Mouse (Mus musculus): Measurements from ENCODE around the gene Dpp7. TPM values are rescaled to one million over a fixed set of nuclear protein-coding genes. Genes with fewer than 3 reads are reported as not detected.

Dpp7 gene
- total and polyA plus RNA-seq, 3 experiments: 16.2 to 21.0 (median 20.9) TPM

DNA sequence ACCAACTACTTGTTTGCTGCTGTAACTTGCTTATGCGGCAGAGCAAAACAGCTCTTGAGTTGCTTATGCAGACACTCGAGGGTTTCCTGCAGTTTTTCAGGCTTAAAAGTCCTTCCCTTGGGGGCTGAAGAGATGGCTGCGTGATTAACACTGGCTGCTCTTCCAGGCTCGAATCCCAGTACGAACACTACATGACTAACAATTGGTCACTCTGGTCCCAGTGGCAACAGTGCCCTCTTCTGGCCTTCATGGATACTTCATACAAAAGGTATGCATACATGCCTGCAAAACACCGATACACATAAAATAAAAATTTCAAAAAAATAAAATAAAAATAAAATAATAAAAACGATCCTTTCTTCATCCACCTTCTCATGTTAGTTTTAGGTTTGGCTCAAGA, 27.7 kb downstream of the Dpp7 start:
- Histone ChIP-seq H3K27me3 (replicated peaks) (peaks cover 16% of the 10 kb centered on the region), H3K27ac (ENCODE audit: insufficient read depth, low read depth) (no peak overlapping the region), H3K9ac (ENCODE audit: insufficient read depth, low read depth) (no peak overlapping the region), H3K9me3 (replicated peaks; ENCODE audit: low read length) (no peaks in the 10 kb centered on the region), H3K4me2 (ENCODE audit: insufficient read depth, low read depth, poor library complexity, severe bottlenecking) (no peak overlapping the region), H3K4me1 (ENCODE audit: control insufficient read depth in 1 of 2, insufficient read depth in 2 of 2) (peaks cover under 1 to 8% of the 10 kb centered on the region in 2 experiments), H3K36me3 (replicated peaks in 1 of 2; ENCODE audit: control insufficient read depth in 1 of 2, insufficient read depth in 1 of 2, low read length in 1 of 2) (peaks cover 0 to under 1% of the 10 kb centered on the region in 2 experiments), H3K79me2 (replicated peaks; ENCODE audit: control insufficient read depth, extremely low read depth, insufficient read depth, poor library complexity, severe bottlenecking) (peaks cover 11% of the 10 kb centered on the region), H3K4me3 (replicated peaks in 1 of 3; ENCODE audit: low read depth in 2 of 3, low read length in 2 of 3, poor library complexity in 1 of 3) (no peak overlapping the region)
- DNase-seq (ENCODE audit: extremely low read depth): peak; percentile 55
- TF ChIP-seq MAX (IDR thresholded peaks at IDR 0.05; ENCODE audit: low read length) (no peak), ZNF384 (IDR thresholded peaks at IDR 0.05; ENCODE audit: low read depth, low read length) (no peak), RAD21 (IDR thresholded peaks at IDR 0.05; ENCODE audit: low read depth, low read length) (peak; percentile 68), USF2 (conservative IDR thresholded peaks at IDR 0.05; ENCODE audit: low read depth, low read length) (no peak), SMC3 (IDR thresholded peaks at IDR 0.05; ENCODE audit: low read depth, low read length) (peak; percentile 58), NELFE (IDR thresholded peaks at IDR 0.05; ENCODE audit: low read depth, low read length) (no peak), CTCF (conservative IDR thresholded peaks at IDR 0.05 in 1 of 2, IDR thresholded peaks at IDR 0.05 in 1 of 2; ENCODE audit: low read depth in 2 of 2, low read length in 2 of 2) (peak; percentile 39 to 81; a peak in 2 of 4 replicates)
- in situ Hi-C loops (cut with MboI; ENCODE audit: low pct_ligation_motif_present, low pct_unique_long_range_greater_than_20kb, low sequenced_read_pairs): no loop called here
- dilution Hi-C loops (cut with MboI; ENCODE audit: extremely low pct_ligation_motif_present, extremely low pct_unique_long_range_greater_than_20kb, low sequenced_read_pairs): no loop called here

- no peaks in the 10 kb centered on the region for H3K36me3 ChIP-seq (replicated peaks in 1 of 2; ENCODE audit: control insufficient read depth in 1 of 2, insufficient read depth in 1 of 2, low read length in 1 of 2)
- H3K9ac ChIP-seq (ENCODE audit: insufficient read depth, low read depth): no peak overlapping the region
- dilution Hi-C loops (cut with MboI; ENCODE audit: extremely low pct_ligation_motif_present, extremely low pct_unique_long_range_greater_than_20kb, low sequenced_read_pairs) (no loop called here), in situ Hi-C loops (cut with MboI; ENCODE audit: low pct_ligation_motif_present, low pct_unique_long_range_greater_than_20kb, low sequenced_read_pairs) (no loop called here)
- peaks cover 3% of the 10 kb centered on the region for H3K9me3 ChIP-seq (replicated peaks; ENCODE audit: low read length)
- TF ChIP-seq PAX5 (IDR thresholded peaks at IDR 0.05; ENCODE audit: low read length): no peak
- TF ChIP-seq UBTF (IDR thresholded peaks at IDR 0.05; ENCODE audit: low read depth, low read length): no peak
- no peak for TF ChIP-seq ZMIZ1 (IDR thresholded peaks at IDR 0.05; ENCODE audit: low read depth, low read length)
- no peak for TF ChIP-seq SMC3 (IDR thresholded peaks at IDR 0.05; ENCODE audit: low read depth, low read length)
- no peak for TF ChIP-seq HCFC1 (IDR thresholded peaks at IDR 0.05; ENCODE audit: low read depth, low read length)
- TF ChIP-seq MEF2A (IDR thresholded peaks at IDR 0.05; ENCODE audit: borderline replicate concordance, low read depth, low read length): no peak
- no peak for TF ChIP-seq ETS1 (conservative IDR thresholded peaks at IDR 0.05; ENCODE audit: low read depth, low read length)
- no peak for TF ChIP-seq MXI1 (IDR thresholded peaks at IDR 0.05; ENCODE audit: low read depth, low read length)
- TF ChIP-seq MAX (IDR thresholded peaks at IDR 0.05; ENCODE audit: low read length): no peak
- TF ChIP-seq CHD2 (IDR thresholded peaks at IDR 0.05; ENCODE audit: low read length): no peak
- no peak for TF ChIP-seq JUND (conservative IDR thresholded peaks at IDR 0.05; ENCODE audit: low read depth, low read length)
- TF ChIP-seq CHD1 (IDR thresholded peaks at IDR 0.05; ENCODE audit: low read depth, low read length): no peak
- TF ChIP-seq SIN3A (IDR thresholded peaks at IDR 0.05; ENCODE audit: low read length): no peak
- TF ChIP-seq USF1 (IDR thresholded peaks at IDR 0.05; ENCODE audit: low read depth, low read length): no peak
- H3K4me1 ChIP-seq (ENCODE audit: control insufficient read depth in 1 of 2, insufficient read depth in 2 of 2): peaks cover 0 to 1% of the 10 kb centered on the region in 2 experiments; a peak in 2 of 4 replicates
- no peak overlapping the region for H3K27ac ChIP-seq (ENCODE audit: insufficient read depth, low read depth)
- peaks cover 31% of the 10 kb centered on the region for H3K27me3 ChIP-seq (replicated peaks)
- no peak overlapping the region for H3K4me3 ChIP-seq (replicated peaks in 1 of 3; ENCODE audit: low read depth in 2 of 3, low read length in 2 of 3, poor library complexity in 1 of 3)
- no peak for DNase-seq (ENCODE audit: extremely low read depth)
- no peak overlapping the region for H3K4me2 ChIP-seq (ENCODE audit: insufficient read depth, low read depth, poor library complexity, severe bottlenecking)
- H3K79me2 ChIP-seq (replicated peaks; ENCODE audit: control insufficient read depth, extremely low read depth, insufficient read depth, poor library complexity, severe bottlenecking): no peaks in the 10 kb centered on the region
Observed at GRCm38 (mm10) chr2:25326036-25326435, 30.1 kb downstream of the Dpp7 start.

Measured in CH12.LX (cell line).